Mouse (Mus musculus) layer of hippocampus, postnatal 36 days (tissue): ENCODE measurements around the gene Scamp1. TPM values are rescaled to one million over a fixed set of nuclear protein-coding genes. Genes with fewer than 3 reads are reported as not detected.

Source experiments
- DNase-seq, 2 experiments: peaks; one replicate each; pipeline ENCODE4 v3.0.0; 2022
- total RNA-seq, 2 experiments: library from RNA; stranded (reverse); gene quantifications; 2 replicates each; pipeline ENCODE4 v1.2.3; 2021

Scamp1 gene
- total RNA-seq, 2 experiments from 2014 or later, result 170 to 173 TPM

- no peak for DNase-seq
Measured at GRCm38 (mm10) chr13:94271284-94271683, 14.4 kb downstream of the Scamp1 start.

- DNase-seq, result no peak
Measured at GRCm38 (mm10) chr13:94268201-94268600, 17.5 kb downstream of the Scamp1 start.

- DNase-seq, result no peak
Measured at GRCm38 (mm10) chr13:94267190-94267589, 18.5 kb downstream of the Scamp1 start.

DNA sequence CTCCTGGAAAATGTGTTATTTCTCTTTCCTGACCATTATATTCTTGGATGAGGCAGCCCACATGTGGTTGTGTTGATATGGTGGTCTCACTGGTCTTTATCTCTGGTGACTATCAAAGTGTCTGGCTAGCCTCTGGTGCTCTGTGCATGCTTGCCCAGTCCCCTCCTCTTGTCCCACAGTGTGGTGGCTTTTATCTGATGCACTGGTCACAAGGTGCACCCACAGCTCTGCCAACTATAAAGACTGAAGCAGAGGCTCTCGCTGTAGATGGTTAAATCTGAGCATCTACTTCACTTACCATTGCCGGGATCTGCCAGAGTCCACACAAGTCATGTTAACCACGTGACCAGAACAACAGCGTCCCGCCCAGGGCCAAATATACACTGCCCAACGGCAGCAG, 19.1 kb downstream of the Scamp1 start:
- no peak for DNase-seq

- no peak for DNase-seq
Measured at GRCm38 (mm10) chr13:94265291-94265690, 20.4 kb downstream of the Scamp1 start.

- DNase-seq, result no peak
Measured at GRCm38 (mm10) chr13:94263943-94264342, 21.7 kb downstream of the Scamp1 start.

DNA sequence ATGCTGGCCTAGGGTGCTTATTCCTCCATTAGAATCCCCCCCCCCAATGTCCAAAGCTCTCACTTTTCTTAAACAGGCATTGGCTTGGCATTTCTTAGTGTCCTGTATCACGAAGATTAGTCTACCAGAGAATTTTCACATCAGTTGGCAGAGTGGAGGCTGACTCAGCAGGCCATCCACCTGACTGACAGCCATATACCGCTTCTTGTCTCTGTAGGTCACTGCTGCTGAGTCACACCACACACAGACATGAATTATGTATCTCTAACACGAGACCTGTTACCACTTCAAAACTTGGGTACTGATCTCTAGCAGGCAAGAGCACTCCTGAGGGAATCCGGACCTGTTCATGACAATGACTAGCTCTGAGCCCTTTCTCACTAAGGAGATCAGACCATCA, 23.1 kb downstream of the Scamp1 start:
- no peak for DNase-seq

GRCm38 (mm10) chr13:94261624-94262023, 24.0 kb downstream of the Scamp1 start:
- DNase-seq, result no peak

DNA sequence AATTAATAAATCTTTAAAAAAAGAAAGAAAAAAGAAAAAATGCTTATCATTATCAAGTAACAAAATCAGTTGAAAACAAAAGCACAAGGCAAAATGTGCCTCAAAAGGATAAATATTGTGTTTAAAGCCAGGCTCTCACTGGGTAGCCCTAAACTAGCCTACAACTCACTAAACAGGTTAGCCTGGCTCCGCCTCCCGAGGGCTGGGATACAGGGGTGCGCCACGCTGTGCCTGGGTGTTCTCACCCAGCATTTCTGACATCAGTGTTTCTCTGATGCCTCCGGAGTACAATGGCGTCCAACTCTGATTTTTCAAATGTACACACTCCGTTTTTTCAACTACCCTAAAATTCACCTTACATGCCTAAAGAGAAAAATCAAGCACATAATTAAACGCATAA, 24.7 kb downstream of the Scamp1 start:
- no peak for DNase-seq

- DNase-seq, result no peak
Measured at GRCm38 (mm10) chr13:94259210-94259609, 26.4 kb downstream of the Scamp1 start.

GRCm38 (mm10) chr13:94258530-94258929, 27.1 kb downstream of the Scamp1 start:
- no peak for DNase-seq

DNA sequence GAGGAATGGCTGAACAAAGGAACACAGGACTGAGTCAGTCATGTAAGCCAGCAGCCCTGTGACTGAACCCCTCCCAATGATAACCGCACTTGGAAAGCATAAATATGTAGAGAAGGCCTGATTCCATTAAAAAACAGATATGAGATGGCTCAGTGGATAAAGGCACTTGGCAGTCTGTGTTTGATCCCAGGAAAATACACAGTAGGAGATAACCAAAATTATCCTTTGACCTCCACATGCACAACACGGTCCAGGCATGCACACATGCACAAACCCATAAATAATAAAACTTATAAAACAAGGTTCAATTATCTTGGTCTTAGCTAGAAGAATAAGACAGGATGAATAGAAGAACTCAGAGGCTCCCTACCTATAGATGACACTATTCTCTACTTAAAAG, 27.9 kb downstream of the Scamp1 start:
- no peak for DNase-seq

- no peak for DNase-seq
Measured at GRCm38 (mm10) chr13:94255176-94255575, 30.5 kb downstream of the Scamp1 start.

- DNase-seq, result no peak
Measured at GRCm38 (mm10) chr13:94254286-94254685, 31.4 kb downstream of the Scamp1 start.

- DNase-seq, result no peak
Measured at GRCm38 (mm10) chr13:94253052-94253451, 32.6 kb downstream of the Scamp1 start.

DNA sequence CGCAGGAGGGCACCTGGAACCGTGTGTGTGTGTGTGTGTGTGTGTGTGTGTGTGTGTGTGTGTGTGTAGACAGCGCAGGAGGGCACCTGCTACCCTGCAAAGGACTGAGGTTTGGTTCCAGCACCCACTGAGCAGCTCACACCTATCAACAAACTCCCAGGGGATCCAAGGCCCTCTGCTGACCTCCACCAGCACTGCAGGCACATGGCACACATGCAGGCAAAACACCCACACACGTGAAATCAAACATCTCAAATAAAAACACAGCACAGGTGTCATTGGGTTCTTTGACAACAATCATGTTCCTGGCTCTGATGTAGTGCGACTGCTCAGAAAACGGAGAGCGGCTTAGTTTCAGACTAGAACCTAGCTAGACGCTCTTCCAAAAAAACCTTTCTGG, 34.9 kb downstream of the Scamp1 start:
- no peak for DNase-seq

- no peak for DNase-seq
Measured at GRCm38 (mm10) chr13:94250188-94250587, 35.5 kb downstream of the Scamp1 start.

DNA sequence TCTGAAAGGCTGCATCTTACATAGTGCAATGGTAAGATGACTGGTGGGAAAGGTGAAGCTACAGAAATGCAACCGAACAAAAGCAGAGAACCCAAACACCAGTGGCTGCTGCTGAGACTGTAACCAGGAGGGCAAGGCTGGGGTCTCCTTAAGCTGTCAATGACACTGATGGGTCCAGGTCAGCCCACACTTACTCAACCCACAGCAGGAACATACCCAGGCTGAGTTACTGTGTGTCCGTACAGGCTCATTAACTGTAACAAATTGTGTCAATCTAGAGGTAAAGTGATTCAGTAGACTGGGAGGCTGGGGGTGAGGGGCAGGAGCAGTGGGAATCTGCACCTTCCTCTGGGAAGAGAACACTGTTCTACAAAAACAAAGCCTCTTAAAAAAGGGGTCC, 42.8 kb downstream of the Scamp1 start:
- no peak for DNase-seq

DNA sequence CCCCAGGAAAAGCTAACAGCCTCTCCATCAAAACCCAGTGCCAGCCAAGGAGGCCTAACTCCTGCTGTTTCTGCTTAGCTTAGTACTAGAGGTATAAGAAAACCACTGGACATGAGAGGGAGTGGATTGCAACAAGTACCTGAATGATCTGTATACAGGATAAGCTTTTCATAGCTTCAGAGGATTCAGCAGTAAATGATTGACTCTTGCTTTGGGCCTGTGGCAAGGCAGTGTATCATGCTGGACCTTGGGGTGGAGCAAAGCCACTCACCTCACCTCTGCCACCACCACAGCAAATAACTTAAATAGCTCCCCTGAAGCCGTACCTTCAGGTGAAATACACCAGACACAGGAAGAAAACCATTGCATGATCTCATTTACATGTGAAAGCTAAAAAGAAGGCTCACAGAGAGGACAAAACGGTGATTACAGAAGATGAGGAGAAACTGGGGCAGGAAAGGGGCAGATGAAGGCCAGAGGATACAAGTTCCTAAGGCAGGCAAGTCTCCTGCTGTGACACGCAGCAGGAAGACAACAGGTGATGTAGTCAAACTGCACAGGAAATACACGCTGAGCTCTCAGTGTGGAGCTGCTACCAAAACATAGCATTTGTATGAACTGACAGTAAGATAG, 43.6 kb downstream of the Scamp1 start:
- no peak for DNase-seq

- DNase-seq, result no peak
Measured at GRCm38 (mm10) chr13:94240873-94241272, 44.8 kb downstream of the Scamp1 start.

DNA sequence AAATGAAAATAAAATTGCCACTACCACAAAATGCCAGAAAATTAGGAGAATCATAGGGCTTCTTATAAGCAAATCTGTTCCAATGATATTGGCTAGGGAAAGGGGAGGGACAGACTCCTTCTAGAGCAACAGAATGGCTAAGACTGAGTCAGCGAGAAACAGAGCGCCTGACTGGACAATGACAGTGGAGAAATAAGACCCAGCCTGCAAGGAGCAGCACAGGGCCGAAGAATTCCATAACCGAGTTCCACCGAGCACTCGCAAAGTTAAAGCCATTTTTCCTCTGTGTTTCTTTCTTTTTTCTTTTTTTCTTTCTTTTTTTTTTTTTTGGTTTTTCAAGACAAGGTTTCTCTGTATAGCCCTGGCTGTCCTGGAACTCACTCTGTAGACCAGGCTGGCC, 45.5 kb downstream of the Scamp1 start:
- no peak for DNase-seq

GRCm38 (mm10) chr13:94239488-94239887, 46.2 kb downstream of the Scamp1 start:
- DNase-seq, result no peak

GRCm38 (mm10) chr13:94231871-94232270, 53.8 kb downstream of the Scamp1 start:
- DNase-seq, result no peak

- DNase-seq, result no peak
Measured at GRCm38 (mm10) chr13:94224717-94225705, 60.6 kb downstream of the Scamp1 start.
